In genomic region chr12:108605521-108606281, GRCm38 (mm10) we compare ENCODE assay signal across 9 mouse cellular contexts. TPM values are rescaled to one million over a fixed set of nuclear protein-coding genes. Genes with fewer than 3 reads are reported as not detected.
A peak's percentile ranks its signal among the peaks of the same experiment; 100 is the strongest.
DNase-seq lines count a peak whose midpoint lies in the region; ATAC-seq and TF ChIP-seq lines count a peak whose summit lies in the region.
"Had no signal": no experiment of that assay in that cellular context is flagged by ENCODE, and none has a peak within 500 bp of the region (broad histone marks: within the 10 kb centered on the region; RNA-seq: fewer than 3 reads in every experiment).

No protein-coding gene starts in this region.

- H3K4me1 ChIP-seq in intestine, embryonic 16.5 days (ENCODE audit: control insufficient read depth, insufficient read depth, low read length): peaks cover 3% of the 10 kb centered on the region
- H3K4me1 ChIP-seq in intestine, postnatal 0 days (replicated peaks; ENCODE audit: control insufficient read depth, insufficient read depth, low read length): no peaks in the 10 kb centered on the region
- peaks cover 29% of the 10 kb centered on the region for H3K4me1 ChIP-seq in limb, embryonic 13.5 days

- 51% methylated on average over 12 of the region's 12 CpGs for WGBS in intestine, embryonic 16.5 days
- WGBS in intestine, postnatal 0 days: 61% methylated on average over 12 of the region's 12 CpGs
- 59% methylated on average over 12 of the region's 12 CpGs for WGBS in limb, embryonic 13.5 days

- H3K4me2 ChIP-seq in intestine, embryonic 16.5 days (ENCODE audit: low read depth, low read length): no peak overlapping the region
- H3K4me2 ChIP-seq in intestine, postnatal 0 days (replicated peaks; ENCODE audit: low read depth): no peak overlapping the region
- H3K4me2 ChIP-seq in limb, embryonic 13.5 days (replicated peaks): no peak overlapping the region

- H3K27me3 ChIP-seq in intestine, embryonic 16.5 days (replicated peaks; ENCODE audit: control insufficient read depth, insufficient read depth, low read length): no peaks in the 10 kb centered on the region
- H3K27me3 ChIP-seq in intestine, postnatal 0 days (replicated peaks; ENCODE audit: control insufficient read depth, insufficient read depth, low read length): no peaks in the 10 kb centered on the region
- H3K27me3 ChIP-seq in limb, embryonic 13.5 days: no peaks in the 10 kb centered on the region

- no peak overlapping the region for H3K4me3 ChIP-seq in intestine, embryonic 16.5 days (ENCODE audit: low read length)
- no peak overlapping the region for H3K4me3 ChIP-seq in intestine, postnatal 0 days (ENCODE audit: low read depth, low read length)
- H3K4me3 ChIP-seq in limb, embryonic 13.5 days: no peak overlapping the region

- peak; percentile 56 for DNase-seq in right cerebral cortex, postnatal 25 days
- no peak for DNase-seq in spleen, postnatal 10 days (ENCODE audit: low spot score in 2 of 2)
- no peak for DNase-seq in thymus, postnatal 10 days (ENCODE audit: low spot score in 2 of 2)
- DNase-seq in spleen, postnatal 36 days (ENCODE audit: low spot score in 2 of 2): no peak

- H3K36me3 ChIP-seq in intestine, embryonic 16.5 days (ENCODE audit: control insufficient read depth, insufficient read depth, low read length): no peaks in the 10 kb centered on the region
- no peaks in the 10 kb centered on the region for H3K36me3 ChIP-seq in intestine, postnatal 0 days (ENCODE audit: control insufficient read depth, insufficient read depth)
- H3K36me3 ChIP-seq in limb, embryonic 13.5 days: no peaks in the 10 kb centered on the region

- ATAC-seq in intestine, embryonic 16.5 days: peak; percentile 58; the same call in 1 of the 2 replicates
- ATAC-seq in intestine, postnatal 0 days: no peak
- peak; percentile 66 for ATAC-seq in frontal cortex, adult (ENCODE audit: low TSS enrichment)
- no peak for ATAC-seq in limb, embryonic 13.5 days (ENCODE audit: low FRiP score, low read depth)
- ATAC-seq: inflammation-experienced regulatory T-cells, adult 6 months had no signal

- H3K9me3 ChIP-seq in intestine, embryonic 16.5 days (ENCODE audit: control insufficient read depth, low read length): no peaks in the 10 kb centered on the region
- H3K9me3 ChIP-seq in intestine, postnatal 0 days (ENCODE audit: control insufficient read depth): no peaks in the 10 kb centered on the region
- no peaks in the 10 kb centered on the region for H3K9me3 ChIP-seq in limb, embryonic 13.5 days

- no peak for TF ChIP-seq CTCF in intestine, postnatal 0 days (IDR thresholded peaks at IDR 0.05; ENCODE audit: low read depth)

- H3K27ac ChIP-seq in intestine, embryonic 16.5 days (ENCODE audit: low read length): no peak overlapping the region
- H3K27ac ChIP-seq in intestine, postnatal 0 days (ENCODE audit: low read depth, low read length): no peak overlapping the region
- H3K27ac ChIP-seq in limb, embryonic 13.5 days: no peak overlapping the region

- H3K9ac ChIP-seq in intestine, embryonic 16.5 days (ENCODE audit: low read depth, low read length): no peak overlapping the region
- H3K9ac ChIP-seq in intestine, postnatal 0 days (ENCODE audit: low read depth, low read length): no peak overlapping the region
- H3K9ac ChIP-seq in limb, embryonic 13.5 days: 0 out of 2 replicates have a peak overlapping the region, but pooled peaks have one; percentile 20

RNA-seq across cellular contexts. Expression of gene Evl, which starts 51.2 kb away (rescaled TPM):
- polyA plus RNA-seq in intestine, embryonic 16.5 days (2015; fragmentation: Nextera tagmentation; extraction: Ambion mirVana): 21.5 and 23.7 TPM in 2 replicates
- polyA plus RNA-seq in intestine, postnatal 0 days (2015; fragmentation: Nextera tagmentation; extraction: Ambion mirVana): 18.0 and 20.5 TPM in 2 replicates
- polyA plus RNA-seq in limb, embryonic 13.5 days (2015; fragmentation: Nextera tagmentation; extraction: Ambion mirVana): 65.6 and 69.9 TPM in 2 replicates

Comparison
In these comparisons a context has a peak if more than half of its experiments do, and no peak if none do; other contexts are left out.
1. ATAC-seq: peak in intestine, embryonic 16.5 days (single experiment) and frontal cortex, adult (single experiment); none in intestine, postnatal 0 days (single experiment) and limb, embryonic 13.5 days (single experiment).